Mouse (Mus musculus) stomach, postnatal 0 days (tissue): ENCODE results near the gene Gcg.

Source experiments
- CTCF ChIP-seq: IDR thresholded peaks from 2 replicates; pipeline ENCODE4 v1.5.1; 2016; ENCODE audit warnings: antibody characterized with exemption, low read depth, mild to moderate bottlenecking, moderate library complexity
- EP300 ChIP-seq: optimal IDR thresholded peaks from 2 replicates; pipeline ENCODE3; 2016; ENCODE audit warnings: antibody characterized with exemption

GRCm38 (mm10) chr2:62507130-62507529, 23.7 kb upstream of the Gcg start:
- TF ChIP-seq CTCF (no peak), EP300 (no peak)
